Mouse (Mus musculus) cerebellum, adult 9-10 months (tissue): Measurements from ENCODE around the gene Fam222a.
A peak's percentile ranks its signal among the peaks of the same experiment; 100 is the strongest.

Experiments used
- DNase-seq: peaks from one replicate; pipeline ENCODE4 v3.0.0; 2022

Gene Fam222a

GRCm38 (mm10) chr5:114616336-114617061 lies 48.7 kb downstream of the Fam222a start:
- no peak for DNase-seq

- no peak for DNase-seq
Observed at GRCm38 (mm10) chr5:114617809-114618208, 50.0 kb downstream of the Fam222a start.

GRCm38 (mm10) chr5:114618851-114619250 lies 51.0 kb downstream of the Fam222a start:
- DNase-seq, result peak; percentile 69

- no peak for DNase-seq
Observed at GRCm38 (mm10) chr5:114620305-114620704, 52.5 kb downstream of the Fam222a start.

GRCm38 (mm10) chr5:114625590-114625989 lies 57.8 kb downstream of the Fam222a start:
- DNase-seq, result no peak

GRCm38 (mm10) chr5:114631336-114631735 lies 63.5 kb downstream of the Fam222a start:
- DNase-seq, result no peak

- DNase-seq, result no peak
Observed at GRCm38 (mm10) chr5:114636091-114636490, 68.3 kb downstream of the Fam222a start.

- peak; percentile 86 for DNase-seq
Observed at GRCm38 (mm10) chr5:114638769-114639644, 71.2 kb downstream of the Fam222a start.

- DNase-seq, result no peak
Observed at GRCm38 (mm10) chr5:114639645-114639957, 71.8 kb downstream of the Fam222a start.

GRCm38 (mm10) chr5:114640809-114641208 lies 73.0 kb downstream of the Fam222a start:
- no peak for DNase-seq

- DNase-seq, result no peak
Observed at GRCm38 (mm10) chr5:114644918-114645317, 77.1 kb downstream of the Fam222a start.

- DNase-seq, result no peak
Observed at GRCm38 (mm10) chr5:114645916-114646315, 78.1 kb downstream of the Fam222a start.

GRCm38 (mm10) chr5:114647211-114647974 lies 79.6 kb downstream of the Fam222a start:
- DNase-seq, result no peak

- DNase-seq, result no peak
Observed at GRCm38 (mm10) chr5:114648728-114649311, 81.0 kb downstream of the Fam222a start.

- no peak for DNase-seq
Observed at GRCm38 (mm10) chr5:114651002-114651401, 83.2 kb downstream of the Fam222a start.

GRCm38 (mm10) chr5:114651449-114651848 lies 83.6 kb downstream of the Fam222a start:
- no peak for DNase-seq

- DNase-seq, result no peak
Observed at GRCm38 (mm10) chr5:114653656-114654437, 86.0 kb downstream of the Fam222a start.

- no peak for DNase-seq
Observed at GRCm38 (mm10) chr5:114655721-114656120, 87.9 kb downstream of the Fam222a start.

- DNase-seq, result no peak
Observed at GRCm38 (mm10) chr5:114656305-114656704, 88.5 kb downstream of the Fam222a start.

- no peak for DNase-seq
Observed at GRCm38 (mm10) chr5:114657426-114657825, 89.6 kb downstream of the Fam222a start.

GRCm38 (mm10) chr5:114658255-114658654 lies 90.4 kb downstream of the Fam222a start, which contains the start of gene Trpv4:
Gene Trpv4 (minus strand): TSS chr5:114658421.
- no peak for DNase-seq

- no peak for DNase-seq
Observed at GRCm38 (mm10) chr5:114661029-114661428, 93.2 kb downstream of the Fam222a start.
